Mouse (Mus musculus) CH12.LX (cell line): ENCODE data around the gene Hinfp.

Source experiments
- CHD2 ChIP-seq: IDR thresholded peaks from 2 replicates; pipeline ENCODE4 v1.6.1; 2011; ENCODE audit warnings: low read length, improper control_type of control experiment
- CTCF ChIP-seq, 2 experiments: IDR thresholded peaks in 1 of 2; conservative IDR thresholded peaks in 1 of 2; 2 replicates each; pipeline ENCODE4 v1.5.1; 2011 to 2012; ENCODE audit warnings: low read depth in 2 of 2, low read length in 2 of 2, improper control_type of control experiment in 1 of 2, inconsistent platforms in 1 of 2, mild to moderate bottlenecking in 1 of 2, moderate library complexity in 1 of 2
- ELF1 ChIP-seq: IDR thresholded peaks from 2 replicates; pipeline ENCODE4 v1.6.1; 2014; ENCODE audit warnings: low read depth, mild to moderate bottlenecking, inconsistent platforms, low read length, improper control_type of control experiment
- JUND ChIP-seq: conservative IDR thresholded peaks from 2 replicates; pipeline ENCODE4 v1.6.1; 2011; ENCODE audit warnings: low read depth, low read length, improper control_type of control experiment
- MAFK ChIP-seq: IDR thresholded peaks from 2 replicates; pipeline ENCODE4 v1.6.1; 2011; ENCODE audit warnings: low read length, improper control_type of control experiment; ENCODE audit not compliant: insufficient replicate concordance
- PAX5 ChIP-seq: IDR thresholded peaks from 2 replicates; pipeline ENCODE4 v1.6.1; 2012; ENCODE audit warnings: low read length, inconsistent platforms, mixed read lengths
- POLR2A ChIP-seq: IDR thresholded peaks from 2 replicates; pipeline ENCODE4 v1.6.1; 2011; ENCODE audit warnings: low read depth, mild to moderate bottlenecking, improper control_type of control experiment, low read length
- TBP ChIP-seq: conservative IDR thresholded peaks from 2 replicates; pipeline ENCODE4 v1.6.1; 2011; ENCODE audit warnings: low read depth, low read length, improper control_type of control experiment

GRCm38 (mm10) chr9:44342173-44342572 lies 36.7 kb upstream of the Hinfp start:
- TF ChIP-seq PAX5: no peak
- TF ChIP-seq POLR2A: no peak
- no peak for TF ChIP-seq MAFK
- TF ChIP-seq CHD2: no peak
- TF ChIP-seq TBP: no peak
- no peak for TF ChIP-seq CTCF (conservative IDR thresholded peaks at IDR 0.05 in 1 of 2, IDR thresholded peaks at IDR 0.05 in 1 of 2; ENCODE audit: low read depth in 2 of 2, low read length in 2 of 2)
- no peak for TF ChIP-seq JUND
- TF ChIP-seq ELF1: no peak
